Mouse (Mus musculus): ENCODE results near the gene Tcta. TPM values are rescaled to one million over a fixed set of nuclear protein-coding genes. Genes with fewer than 3 reads are reported as not detected.

Gene Tcta
- total and polyA plus RNA-seq, 2 experiments = 17.9 to 35.2 TPM

GRCm38 (mm10) chr9:108340258-108341138 lies 34.5 kb upstream of the Tcta start:
- DNase-seq (ENCODE audit: extremely low read depth, low read depth, low spot score) = peak; percentile 65
- Histone ChIP-seq H3K4me3 (ENCODE audit: insufficient read depth, low read depth, low read length) (peak overlapping the region; percentile 86), H3K27ac (replicated peaks; ENCODE audit: insufficient read depth, low read depth, low read length) (peak overlapping the region; percentile 99), H3K36me3 (ENCODE audit: control insufficient read depth, insufficient read depth, low read length) (peaks cover 14% of the 10 kb centered on the region), H3K79me2 (ENCODE audit: control insufficient read depth, insufficient read depth, low read length) (peaks cover 4% of the 10 kb centered on the region; the same call in 1 of the 2 replicates), H3K4me1 (ENCODE audit: control insufficient read depth, insufficient read depth, low read length) (peaks cover 23% of the 10 kb centered on the region), H3K27me3 (ENCODE audit: control insufficient read depth, insufficient read depth, low read length) (no peaks in the 10 kb centered on the region), H3K9ac (ENCODE audit: low read depth, low read length) (peak overlapping the region; percentile 93)
- TF ChIP-seq CTCF (IDR thresholded peaks at IDR 0.05; ENCODE audit: low read depth, low read length) (no peak), POLR2A (IDR thresholded peaks at IDR 0.05; ENCODE audit: extremely low read depth, insufficient read depth, low read length) (peak; percentile 32; the same call in 1 of the 2 replicates)
- 5% methylated on average over 10 of the region's 10 CpGs for WGBS

- H3K36me3 ChIP-seq (ENCODE audit: control insufficient read depth, insufficient read depth, low read length) = peaks cover 17% of the 10 kb centered on the region
- peak overlapping the region; percentile 86 for H3K4me3 ChIP-seq (ENCODE audit: insufficient read depth, low read depth, low read length)
- TF ChIP-seq CTCF (IDR thresholded peaks at IDR 0.05; ENCODE audit: low read depth, low read length) (no peak), POLR2A (IDR thresholded peaks at IDR 0.05; ENCODE audit: extremely low read depth, insufficient read depth, low read length) (0 out of 2 replicates have a peak, but pooled peaks have one; percentile 44)
- H3K27me3 ChIP-seq (ENCODE audit: control insufficient read depth, insufficient read depth, low read length) = no peaks in the 10 kb centered on the region
- no peak for DNase-seq (ENCODE audit: extremely low read depth, low read depth, low spot score)
- peak overlapping the region; percentile 93 for H3K9ac ChIP-seq (ENCODE audit: low read depth, low read length)
- 0 out of 2 replicates have a peak, but pooled peaks cover 4% of the 10 kb centered on the region for H3K79me2 ChIP-seq (ENCODE audit: control insufficient read depth, insufficient read depth, low read length)
- peaks cover 19% of the 10 kb centered on the region for H3K4me1 ChIP-seq (ENCODE audit: control insufficient read depth, insufficient read depth, low read length)
- peak overlapping the region; percentile 99 for H3K27ac ChIP-seq (replicated peaks; ENCODE audit: insufficient read depth, low read depth, low read length)
- WGBS = 3% methylated on average over 20 of the region's 20 CpGs
Observed at GRCm38 (mm10) chr9:108339886-108340257, 33.9 kb upstream of the Tcta start.

- H3K4me1 ChIP-seq (ENCODE audit: control insufficient read depth, insufficient read depth, low read length) = peaks cover 16% of the 10 kb centered on the region
- DNase-seq (ENCODE audit: extremely low read depth, low read depth, low spot score) = peak; percentile 92
Observed at GRCm38 (mm10) chr9:108338886-108339781, 33.2 kb upstream of the Tcta start, which contains the start of gene Gpx1. Gpx1 (plus strand) TSS chr9:108338903.

GRCm38 (mm10) chr9:108338551-108338885 lies 32.6 kb upstream of the Tcta start:
- TF ChIP-seq POLR2A (IDR thresholded peaks at IDR 0.05; ENCODE audit: extremely low read depth, insufficient read depth, low read length) (no peak), CTCF (IDR thresholded peaks at IDR 0.05; ENCODE audit: low read depth, low read length) (no peak)
- H3K9ac ChIP-seq (ENCODE audit: low read depth, low read length) = no peak overlapping the region
- DNase-seq (ENCODE audit: extremely low read depth, low read depth, low spot score) = no peak
- peaks cover 11% of the 10 kb centered on the region for H3K4me1 ChIP-seq (ENCODE audit: control insufficient read depth, insufficient read depth, low read length)
- H3K27ac ChIP-seq (replicated peaks; ENCODE audit: insufficient read depth, low read depth, low read length) = peak overlapping the region; percentile 30
- WGBS = 43% methylated on average over 6 of the region's 6 CpGs
- H3K79me2 ChIP-seq (ENCODE audit: control insufficient read depth, insufficient read depth, low read length) = peaks cover 4% of the 10 kb centered on the region; the same call in 1 of the 2 replicates
- H3K36me3 ChIP-seq (ENCODE audit: control insufficient read depth, insufficient read depth, low read length) = peaks cover 28% of the 10 kb centered on the region
- no peaks in the 10 kb centered on the region for H3K27me3 ChIP-seq (ENCODE audit: control insufficient read depth, insufficient read depth, low read length)
- H3K4me3 ChIP-seq (ENCODE audit: insufficient read depth, low read depth, low read length) = no peak overlapping the region

More at GRCm38 (mm10) chr9:108338886-108339781, 33.2 kb upstream of the Tcta start, which contains the start of gene Gpx1:
- peak within 1 kb of the TSS; percentile 93 for H3K9ac ChIP-seq (ENCODE audit: low read depth, low read length)
- WGBS = under 1% methylated on average over 49 of the region's 49 CpGs
- TF ChIP-seq CTCF (IDR thresholded peaks at IDR 0.05; ENCODE audit: low read depth, low read length) (no peak), POLR2A (IDR thresholded peaks at IDR 0.05; ENCODE audit: extremely low read depth, insufficient read depth, low read length) (peak; percentile 99)
- peaks cover 24% of the 10 kb centered on the region for H3K36me3 ChIP-seq (ENCODE audit: control insufficient read depth, insufficient read depth, low read length)
- H3K27ac ChIP-seq (replicated peaks; ENCODE audit: insufficient read depth, low read depth, low read length) = peak within 1 kb of the TSS; percentile 99
- H3K27me3 ChIP-seq (ENCODE audit: control insufficient read depth, insufficient read depth, low read length) = no peaks in the 10 kb centered on the region
- H3K4me3 ChIP-seq (ENCODE audit: insufficient read depth, low read depth, low read length) = peak within 1 kb of the TSS; percentile 86
- H3K79me2 ChIP-seq (ENCODE audit: control insufficient read depth, insufficient read depth, low read length) = 0 out of 2 replicates have a peak, but pooled peaks cover 4% of the 10 kb centered on the region

GRCm38 (mm10) chr9:108337848-108338550 lies 32.0 kb upstream of the Tcta start:
- WGBS = 78% methylated on average over 10 of the region's 10 CpGs
- Histone ChIP-seq H3K9ac (ENCODE audit: low read depth, low read length) (no peak overlapping the region), H3K4me1 (ENCODE audit: control insufficient read depth, insufficient read depth, low read length) (peaks cover 5% of the 10 kb centered on the region), H3K79me2 (ENCODE audit: control insufficient read depth, insufficient read depth, low read length) (peaks cover 7% of the 10 kb centered on the region; the same call in 1 of the 2 replicates), H3K27me3 (ENCODE audit: control insufficient read depth, insufficient read depth, low read length) (no peaks in the 10 kb centered on the region), H3K36me3 (ENCODE audit: control insufficient read depth, insufficient read depth, low read length) (peaks cover 31% of the 10 kb centered on the region), H3K27ac (replicated peaks; ENCODE audit: insufficient read depth, low read depth, low read length) (peak overlapping the region; percentile 30), H3K4me3 (ENCODE audit: insufficient read depth, low read depth, low read length) (no peak overlapping the region)
- no peak for TF ChIP-seq POLR2A (IDR thresholded peaks at IDR 0.05; ENCODE audit: extremely low read depth, insufficient read depth, low read length)
- no peak for TF ChIP-seq CTCF (IDR thresholded peaks at IDR 0.05; ENCODE audit: low read depth, low read length)
- DNase-seq (ENCODE audit: extremely low read depth, low read depth, low spot score) = no peak
